Mouse (Mus musculus) thymus, adult 2 months (tissue): ENCODE measurements at regions not wholly inside any gene's neighbourhood (a gene's known extent, or its start where the extent isn't known, plus 50 kb on each side); places are given as distances from the start of the nearest gene placed in this dataset.

ENCODE experiments used
- CTCF ChIP-seq: fragments of 200-500 bp; IDR thresholded peaks from 2 replicates; pipeline ENCODE4 v1.5.1; 2012; ENCODE audit warnings: mild to moderate bottlenecking, control low read depth, low read length, moderate library complexity, borderline replicate concordance; ENCODE audit not compliant: control insufficient read depth, poor library complexity, insufficient read depth; ENCODE audit errors: extremely low read depth
- POLR2A ChIP-seq: fragments of 200-500 bp; IDR thresholded peaks from 2 replicates; pipeline ENCODE4 v1.6.1; 2012; ENCODE audit warnings: mild to moderate bottlenecking, low read length, control low read depth, moderate library complexity; ENCODE audit not compliant: control insufficient read depth, poor library complexity, insufficient read depth; ENCODE audit errors: extremely low read depth

GRCm38 (mm10) chr6:51085547-51085946, 346.9 kb upstream of the Nfe2l3 start:
- TF ChIP-seq CTCF = no peak
- TF ChIP-seq POLR2A = no peak
